Mouse (Mus musculus) cerebellum, postnatal 14 days (tissue): ENCODE results near the gene Nsl1.
A peak's percentile ranks its signal among the peaks of the same experiment; 100 is the strongest.
"Not testable (repeated sequence)": the region's sequence is repeated elsewhere in the genome, so short reads cannot be mapped to it uniquely, and the experiment has no call there.

ENCODE experiments used
- DNase-seq, 2 experiments: peaks; one replicate each; pipeline ENCODE4 v3.0.0; 2021; ENCODE audit warnings: mixed read lengths in 2 of 2

The Nsl1 gene

DNA sequence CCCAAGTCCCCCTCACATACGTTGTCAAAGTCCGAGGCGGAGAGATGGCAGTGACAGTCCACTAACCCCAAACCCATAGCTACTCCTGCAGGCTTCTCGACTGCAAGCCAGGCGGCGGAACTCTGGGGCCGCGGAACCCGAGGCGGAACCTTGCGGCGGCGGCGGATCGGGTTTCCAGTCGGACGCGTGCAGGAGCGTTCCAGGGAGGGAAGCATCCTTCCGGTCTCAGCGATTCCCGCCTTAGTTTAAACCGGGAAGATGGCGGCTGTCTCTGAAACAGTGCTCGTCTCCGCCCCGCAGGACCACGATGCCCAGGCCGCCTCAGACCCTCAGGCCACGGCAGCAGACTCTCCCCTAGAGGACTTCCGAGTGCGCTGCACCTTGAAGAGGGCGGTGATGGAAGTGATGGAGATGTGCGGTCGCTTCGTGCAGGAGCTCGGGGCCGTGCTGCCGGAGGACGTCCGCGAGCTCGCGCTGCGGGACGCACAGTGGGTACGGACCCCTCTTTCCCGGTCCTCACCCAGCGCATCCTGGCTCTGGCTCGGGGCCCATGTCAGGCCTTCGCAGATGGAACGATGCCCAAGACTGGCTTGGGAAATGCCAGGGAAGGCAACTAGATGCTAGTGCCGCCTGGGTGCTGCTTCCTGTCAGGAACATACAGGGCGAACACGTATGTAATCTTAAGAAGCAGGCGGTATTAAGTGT lies at the start of gene Nsl1, which contains the start of gene Tatdn3:
Gene Nsl1, plus strand, starts transcription at position 232 of the 705 bp plus-strand sequence.
Gene Tatdn3, minus strand, starts transcription at position 152 of the 705 bp plus-strand sequence.
- DNase-seq, result peak; percentile 97 to 98

DNA sequence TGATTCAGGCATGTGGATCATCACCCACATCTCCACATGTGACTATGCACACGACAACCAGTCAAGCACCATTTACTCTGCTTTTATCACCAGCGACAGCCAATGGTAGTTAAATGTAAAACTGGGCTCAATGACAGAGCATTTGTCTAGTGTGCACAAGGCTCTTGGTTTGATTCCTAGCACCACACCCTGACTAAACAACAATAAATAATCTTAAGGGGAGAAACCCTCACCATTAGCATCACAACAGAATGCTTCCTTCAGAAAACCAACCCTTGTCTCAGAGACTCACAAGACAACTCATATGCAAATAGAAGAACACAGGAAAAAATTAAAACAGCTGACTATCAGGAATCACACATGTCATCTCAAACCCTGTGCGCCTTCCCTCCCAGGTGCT lies 48.5 kb upstream of the Nsl1 start:
- DNase-seq, result no peak

DNA sequence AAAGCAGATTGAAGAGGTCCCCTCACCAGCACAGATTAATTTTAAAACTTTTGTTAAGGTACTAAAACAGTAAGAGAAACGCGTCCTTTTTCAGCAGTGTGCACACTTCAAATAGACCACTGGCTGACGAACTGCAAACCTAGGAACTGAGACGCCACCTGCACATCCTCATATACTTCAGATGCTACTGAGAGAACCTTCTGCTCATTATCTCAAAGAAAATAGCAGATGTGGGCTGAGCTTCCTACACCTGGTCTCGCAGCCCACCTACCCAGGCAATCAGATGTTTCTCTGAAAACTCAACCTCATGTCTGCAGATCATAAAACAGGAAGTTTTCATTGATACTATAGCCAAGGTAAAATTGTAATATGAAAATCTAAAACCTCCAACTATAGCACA lies 43.0 kb upstream of the Nsl1 start:
- no peak for DNase-seq

DNA sequence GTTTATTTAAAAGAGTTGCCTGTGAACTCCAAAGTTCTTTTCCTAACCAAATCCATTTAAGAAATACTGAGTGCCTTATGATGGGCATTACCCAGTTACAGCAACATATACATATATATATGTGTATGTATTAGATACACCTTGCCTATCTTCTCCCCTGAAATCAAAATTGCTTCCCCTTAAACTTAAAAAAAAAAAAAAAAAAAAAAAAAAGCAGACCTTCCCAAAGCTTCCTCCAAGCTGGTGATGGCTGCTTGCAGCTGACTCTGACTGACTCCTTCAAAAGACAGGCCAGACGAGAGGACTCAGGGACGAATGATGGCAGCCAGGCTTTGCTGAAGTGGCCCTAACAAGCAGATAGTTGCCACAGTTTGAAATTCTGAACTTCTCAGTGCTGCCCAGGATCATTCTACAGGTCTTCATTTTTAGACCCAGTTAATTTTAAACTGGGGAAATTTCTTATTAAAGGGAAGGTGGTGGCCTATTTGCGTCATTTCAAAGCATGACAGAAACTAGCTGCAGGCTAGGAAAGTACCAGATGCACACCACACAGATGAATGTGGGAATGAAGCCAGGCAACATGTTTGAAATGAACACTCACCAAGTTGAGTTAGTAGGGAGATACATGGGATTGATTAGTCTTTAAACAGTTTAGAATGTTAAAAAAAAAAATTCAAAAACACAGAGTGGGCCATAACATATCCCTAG lies 42.4 kb upstream of the Nsl1 start:
- DNase-seq, result no peak

DNA sequence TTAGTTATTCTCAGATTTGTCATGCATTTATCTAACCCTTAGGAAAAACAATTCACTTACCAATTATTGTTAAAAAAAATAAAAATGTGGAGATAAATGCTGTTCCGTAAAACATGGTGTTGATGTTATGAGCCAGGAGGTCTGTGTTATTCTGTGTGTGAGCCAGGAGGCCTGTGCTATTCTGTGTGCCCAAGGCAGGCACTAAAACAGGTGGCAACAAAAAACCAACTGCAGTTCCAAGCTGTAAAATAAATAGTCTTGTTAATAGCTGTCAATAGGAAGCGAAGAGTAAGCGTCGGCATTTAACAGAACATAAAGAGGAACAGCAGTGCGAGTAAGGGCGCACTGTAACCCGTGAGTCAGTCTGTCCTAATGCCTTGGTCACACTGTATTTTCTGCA lies 41.8 kb upstream of the Nsl1 start:
- DNase-seq, result no peak

DNA sequence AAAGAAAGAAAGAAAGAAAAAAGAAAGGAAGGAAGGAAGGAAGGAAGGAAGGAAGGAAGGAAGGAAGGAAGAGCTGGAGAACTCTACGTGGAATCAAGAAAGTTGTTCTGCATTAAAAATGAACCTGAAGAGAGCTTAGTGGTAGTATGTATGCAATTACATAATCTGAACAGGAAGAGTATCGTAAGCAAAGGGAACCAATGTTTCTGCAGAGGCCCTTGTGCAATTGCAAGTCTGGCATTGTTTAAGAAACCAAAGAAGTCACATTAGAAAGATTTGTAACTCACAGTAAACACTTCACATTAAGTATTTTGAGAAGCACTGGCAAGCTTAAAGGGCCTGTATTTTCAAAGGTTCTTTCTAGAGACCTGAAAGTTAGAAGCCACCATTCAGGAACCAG lies 39.7 kb upstream of the Nsl1 start:
- DNase-seq, result no peak

DNA sequence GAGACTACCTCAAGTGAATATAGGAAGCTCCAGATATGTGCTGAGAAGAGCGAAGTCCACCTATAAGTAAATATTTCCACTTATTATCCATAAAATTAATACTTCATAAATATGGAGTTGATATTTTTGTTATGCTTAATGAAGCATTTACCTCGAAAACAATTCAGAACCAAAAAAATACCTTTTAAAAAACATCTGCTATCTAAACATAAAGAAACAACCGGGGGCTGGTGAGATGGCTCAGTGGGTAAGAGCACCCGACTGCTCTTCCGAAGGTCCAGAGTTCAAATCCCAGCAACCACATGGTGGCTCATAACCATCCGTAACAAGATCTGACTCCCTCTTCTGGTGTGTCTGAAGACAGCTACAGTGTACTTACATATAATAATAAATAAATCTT lies 39.0 kb upstream of the Nsl1 start:
- DNase-seq, result not testable (repeated sequence)

DNA sequence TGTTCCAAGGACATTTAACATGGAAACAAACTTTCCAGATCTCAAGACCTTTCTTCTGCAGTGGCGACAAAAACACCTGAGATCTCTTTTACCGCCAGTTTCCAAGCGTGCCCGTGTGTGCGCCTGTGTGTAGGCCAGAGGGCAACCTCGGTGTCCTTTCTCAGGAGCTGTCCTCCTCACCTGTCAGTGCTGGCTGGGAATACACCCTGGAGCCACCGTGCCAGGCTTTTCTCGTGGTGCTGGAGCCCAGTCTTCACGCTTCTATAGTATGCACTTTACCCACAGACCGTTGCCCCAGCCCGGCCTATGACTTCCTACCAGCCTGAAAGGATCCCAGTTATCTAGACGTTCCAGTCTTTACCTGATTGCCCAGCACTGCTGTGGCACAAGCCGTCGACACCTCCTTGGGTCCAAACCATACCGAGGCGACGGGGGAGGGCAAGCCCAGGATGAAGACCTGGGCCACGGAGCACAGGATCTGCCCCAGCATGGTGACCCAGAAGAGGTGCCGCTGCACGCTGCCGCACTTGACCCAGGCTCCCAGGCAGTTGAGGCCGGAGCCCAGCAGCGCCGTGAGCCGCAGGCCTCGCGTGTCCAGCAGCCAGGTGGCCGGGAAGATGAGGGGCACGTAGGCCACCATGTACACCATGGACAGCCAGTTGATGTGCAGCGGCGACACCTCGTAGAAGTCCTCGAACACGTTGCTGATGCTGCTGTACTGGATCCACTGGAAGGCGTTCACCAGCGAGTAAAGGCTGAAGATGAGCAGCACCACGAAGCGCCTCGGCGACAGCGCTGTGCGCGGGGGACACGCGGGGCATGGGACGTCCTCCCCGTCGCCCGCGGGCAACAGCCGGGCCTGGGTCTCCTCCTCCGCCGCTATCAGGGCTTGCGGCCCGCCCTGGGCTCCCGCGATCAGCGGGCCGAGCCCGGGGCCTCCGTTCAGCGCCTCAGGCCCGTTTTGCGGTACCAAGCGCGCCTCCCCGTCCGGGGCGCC lies 37.5 kb upstream of the Nsl1 start:
- DNase-seq, result peak in 1 of 2 experiments; percentile 28

DNA sequence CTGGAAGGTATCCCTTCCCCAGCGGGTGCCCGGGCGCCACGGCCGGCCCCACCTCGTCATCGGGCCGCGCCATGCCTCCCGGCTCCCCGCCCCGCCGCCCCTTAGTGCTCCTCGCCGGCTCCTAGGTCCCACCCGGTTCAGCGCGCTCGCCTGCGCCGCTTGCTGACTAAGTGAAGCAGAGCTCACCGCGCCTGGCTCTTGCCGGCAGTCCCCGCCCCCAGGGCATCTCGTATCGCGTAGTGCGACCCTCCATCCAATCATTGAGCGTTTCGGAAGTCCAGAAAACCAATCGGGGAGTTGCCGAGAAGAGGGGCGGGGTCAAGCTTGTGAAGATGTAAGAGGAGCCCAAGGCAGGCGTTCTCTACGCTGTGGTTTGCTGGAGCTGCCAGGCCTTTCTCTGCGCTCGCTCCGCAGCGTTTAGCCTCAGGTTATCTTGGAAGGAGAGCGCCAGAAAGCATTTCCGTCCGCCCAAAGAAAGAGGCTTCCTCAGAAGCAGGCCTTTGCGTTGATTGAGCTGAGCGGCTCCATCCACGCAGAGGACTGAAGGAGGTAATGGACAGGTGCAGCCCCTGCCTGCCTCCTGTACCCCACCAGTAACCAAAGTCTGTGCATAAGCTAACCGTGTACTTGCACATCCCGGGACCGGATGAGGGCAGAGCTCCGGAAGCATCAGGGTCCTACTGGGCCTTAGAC lies 36.6 kb upstream of the Nsl1 start, which contains the start of gene Flvcr1:
Gene Flvcr1, minus strand, starts transcription at position 138 of the 693 bp plus-strand sequence.
- peak; percentile 99 for DNase-seq

DNA sequence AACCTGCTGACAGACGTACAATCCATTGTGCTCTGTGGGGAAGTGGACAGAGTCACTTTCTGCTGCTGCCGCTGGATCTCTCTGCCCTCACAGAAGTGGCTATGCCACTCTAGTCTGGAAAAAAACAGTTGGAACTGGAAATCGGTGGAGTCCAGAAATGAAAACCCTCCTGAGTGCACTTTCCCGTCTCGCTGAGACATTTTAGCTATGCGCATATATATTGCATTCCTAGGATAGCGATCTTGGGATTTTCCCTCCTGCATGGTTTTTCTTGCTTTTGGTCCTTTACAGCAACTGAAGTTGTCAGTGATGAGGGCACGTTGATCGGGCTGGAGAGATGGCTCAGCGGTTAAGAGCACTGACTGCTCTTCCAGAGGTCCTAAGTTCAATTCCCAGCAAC lies 32.6 kb upstream of the Nsl1 start:
- no peak for DNase-seq

DNA sequence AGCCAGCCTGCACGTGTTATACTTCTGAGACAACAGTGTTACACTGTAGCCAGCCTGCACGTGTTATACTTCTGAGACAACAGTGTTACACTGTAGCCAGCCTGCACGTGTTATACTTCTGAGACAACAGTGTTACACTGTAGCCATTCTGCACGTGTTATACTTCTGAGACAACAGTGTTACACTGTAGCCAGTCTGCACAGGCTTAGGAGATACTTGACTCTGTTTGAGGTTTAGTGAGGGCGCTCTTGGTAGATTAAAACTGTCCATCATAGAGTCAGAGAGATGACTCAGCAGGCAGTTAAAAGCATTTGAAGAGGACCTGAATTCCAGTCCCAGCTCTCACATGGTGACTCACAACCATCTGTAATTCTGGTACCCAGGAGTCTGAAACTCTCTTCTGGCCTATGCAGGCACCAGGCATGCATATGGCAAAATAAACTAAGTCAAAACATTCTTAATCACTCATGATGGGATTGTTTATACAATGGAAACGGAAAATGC lies 31.8 kb upstream of the Nsl1 start:
- DNase-seq, result not testable (repeated sequence)

DNA sequence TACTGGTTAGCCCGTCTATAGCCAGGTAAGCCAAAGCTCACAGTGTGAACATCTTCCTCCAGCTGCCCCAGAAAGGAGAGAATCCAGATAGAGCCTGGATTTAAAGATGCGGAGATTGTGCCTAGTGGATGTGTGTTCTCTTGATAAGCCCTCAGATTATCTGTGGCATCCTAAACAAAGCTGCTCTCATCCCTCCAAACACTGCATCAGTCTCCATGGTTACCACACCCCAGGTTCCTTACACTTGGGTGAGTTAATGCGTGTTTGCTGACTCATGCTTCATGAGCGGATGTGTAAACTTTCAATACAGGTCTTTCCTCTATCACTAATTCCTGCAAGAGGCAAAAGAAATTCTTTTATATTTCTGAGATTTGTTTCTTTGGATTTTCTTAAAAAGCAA lies 27.2 kb upstream of the Nsl1 start:
- peak; percentile 27 to 42 for DNase-seq

DNA sequence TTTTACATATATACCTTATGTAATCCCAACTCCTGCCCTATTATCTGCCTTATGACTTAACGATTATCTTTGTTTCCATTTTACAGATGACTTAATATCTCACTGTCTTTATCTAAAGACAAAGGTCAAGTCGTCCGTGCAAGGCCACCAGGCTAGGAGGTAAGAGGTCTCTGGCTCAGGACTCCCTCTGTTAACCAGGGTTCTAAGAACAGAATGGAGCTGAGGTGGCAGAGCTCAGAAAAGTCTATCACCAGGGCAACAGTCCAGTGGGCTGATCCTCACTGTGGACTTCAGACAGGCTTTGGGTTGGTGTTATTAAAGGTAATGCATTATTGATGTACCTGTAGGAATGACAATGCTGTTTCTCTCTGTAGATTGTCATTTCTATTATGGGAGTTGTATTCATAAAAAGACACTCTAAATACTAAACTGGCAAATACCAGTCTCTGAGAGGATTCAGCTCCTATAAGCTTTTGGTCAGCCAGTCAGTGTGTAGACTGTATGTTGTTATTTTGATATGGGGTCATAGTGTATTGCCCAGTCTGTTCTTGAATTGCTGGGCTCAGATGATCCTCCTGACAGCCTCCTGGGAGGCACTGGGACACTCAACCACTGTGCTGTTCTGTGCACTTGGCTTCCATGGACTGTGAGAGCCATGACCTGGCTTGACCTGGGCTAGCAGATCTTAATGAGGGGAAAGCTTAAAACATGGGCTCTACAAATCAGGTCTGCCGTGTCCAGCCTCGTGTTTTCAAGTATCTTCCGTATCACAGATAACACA lies 26.1 kb upstream of the Nsl1 start, which contains the start of gene Spata45:
Gene Spata45, plus strand, starts transcription at position 86 of the 781 bp plus-strand sequence.
- DNase-seq, result no peak

DNA sequence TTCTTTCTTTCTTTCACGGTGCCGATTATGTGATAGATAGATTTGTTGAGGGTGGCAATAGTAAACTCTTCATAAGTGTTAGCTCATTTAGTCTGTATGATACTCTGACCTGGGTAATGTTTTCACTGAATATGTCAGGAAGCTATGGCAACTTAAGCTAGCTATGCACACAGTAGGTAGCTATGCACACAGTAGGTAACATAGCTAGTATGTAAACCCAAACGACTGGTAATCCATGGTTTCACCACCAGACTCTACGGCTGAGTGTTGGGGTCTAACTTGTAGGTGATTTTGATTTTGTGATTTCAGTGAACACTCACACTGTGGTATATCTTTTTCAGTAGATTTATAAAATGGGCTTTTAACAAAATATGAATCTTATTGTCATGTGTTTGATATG lies 24.8 kb upstream of the Nsl1 start:
- no peak for DNase-seq

DNA sequence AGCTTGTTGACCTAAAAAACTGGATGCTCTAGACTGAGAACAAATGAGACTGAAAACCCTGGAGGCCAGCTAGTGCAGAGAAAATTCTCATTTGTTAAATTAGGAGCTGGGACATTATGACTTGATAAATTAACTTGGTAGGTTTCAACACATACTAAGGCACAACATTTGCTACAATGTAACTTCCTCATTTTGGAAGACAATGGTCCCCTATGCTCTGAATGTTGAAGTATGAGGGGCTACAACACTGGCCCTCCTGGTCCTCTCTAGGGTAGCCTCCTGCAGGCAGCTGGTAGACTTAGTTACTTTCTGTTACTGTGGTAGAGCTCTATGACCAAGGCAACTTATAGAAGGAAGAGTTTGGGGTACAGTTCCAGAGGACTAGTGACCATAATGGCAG lies 21.5 kb upstream of the Nsl1 start:
- no peak for DNase-seq

DNA sequence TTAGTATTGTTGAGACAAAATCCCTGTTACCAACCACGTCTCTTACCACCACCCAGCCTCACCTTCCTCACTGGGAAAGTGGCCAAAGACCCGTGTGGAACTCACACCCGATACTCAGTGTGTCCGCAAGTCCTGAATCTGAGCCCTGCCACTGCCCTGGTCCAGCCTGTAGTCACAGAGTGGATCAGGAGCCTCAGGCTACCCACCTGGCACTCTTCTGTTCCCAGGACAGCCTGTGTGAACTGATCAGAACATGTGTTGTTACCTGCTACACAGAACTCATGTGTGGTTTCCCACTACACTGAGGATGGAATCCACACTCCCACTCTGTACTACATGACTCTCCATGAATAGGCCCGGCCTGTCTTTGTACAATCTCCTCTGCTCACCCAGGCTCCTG lies 20.7 kb upstream of the Nsl1 start:
- DNase-seq, result no peak

DNA sequence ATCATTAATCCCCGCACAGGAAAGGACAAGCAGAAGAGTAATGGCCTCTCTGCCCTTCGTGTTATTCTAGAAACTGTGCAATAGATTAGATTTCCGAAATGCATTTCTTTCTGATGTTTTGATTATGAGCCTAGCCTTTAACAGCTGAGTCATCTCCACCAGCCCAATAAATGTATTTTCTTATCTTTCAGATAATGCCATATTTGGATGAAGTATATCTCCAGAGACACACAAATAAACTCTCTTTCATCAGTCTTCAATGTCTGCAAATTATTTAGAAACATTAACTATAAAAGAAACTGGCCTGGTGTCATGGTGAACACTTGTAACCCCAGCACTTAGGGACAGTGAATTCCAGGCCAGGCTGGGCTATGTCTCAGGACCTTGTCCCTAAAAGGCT lies 20.1 kb upstream of the Nsl1 start:
- no peak for DNase-seq

DNA sequence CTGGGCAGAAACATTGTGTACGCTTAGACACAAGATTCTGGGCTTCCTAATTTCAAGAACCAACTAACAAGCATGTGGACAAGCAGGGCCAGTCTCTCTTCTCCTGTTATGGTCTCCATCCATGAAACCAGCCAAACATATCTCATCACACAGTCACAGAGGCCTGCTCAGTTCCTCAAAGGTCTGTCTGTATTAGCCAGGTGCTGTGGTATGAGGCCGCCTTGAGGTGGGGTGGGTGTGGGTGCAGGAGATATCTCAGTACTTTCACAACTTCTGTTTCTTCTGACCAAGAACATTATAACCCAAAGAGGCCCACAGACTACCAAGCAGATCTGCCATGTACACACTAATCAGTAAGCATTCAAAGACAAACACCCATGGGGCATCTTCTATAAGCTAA lies 17.5 kb upstream of the Nsl1 start:
- DNase-seq, result no peak

DNA sequence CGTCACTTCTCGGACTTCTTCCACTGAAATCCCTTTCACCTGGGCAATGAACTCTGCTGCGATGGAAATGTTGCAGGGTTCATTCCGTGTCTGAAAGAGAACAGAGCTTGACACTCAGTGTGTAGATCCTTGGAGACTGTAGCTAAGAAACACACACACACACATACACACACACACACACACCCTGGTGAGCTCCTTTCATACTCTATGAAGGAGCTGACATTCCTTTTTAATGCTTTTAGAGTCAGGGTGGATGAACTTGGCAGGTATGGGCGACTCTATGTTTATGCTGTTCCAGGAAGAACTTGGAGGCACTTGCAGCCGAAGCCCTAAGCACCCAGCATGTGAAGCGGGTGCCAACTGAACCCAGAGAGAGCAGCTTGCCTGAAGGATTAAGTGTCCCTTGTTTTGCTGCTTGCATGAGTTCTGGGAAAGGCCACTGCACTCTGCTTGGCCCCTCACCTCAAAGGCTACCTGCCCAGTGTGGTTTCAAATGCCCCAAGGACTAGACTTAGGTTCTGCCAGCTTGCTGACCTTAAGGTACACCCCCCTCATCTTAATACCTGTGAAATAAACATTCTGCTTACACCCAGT lies 16.5 kb upstream of the Nsl1 start:
- no peak for DNase-seq

DNA sequence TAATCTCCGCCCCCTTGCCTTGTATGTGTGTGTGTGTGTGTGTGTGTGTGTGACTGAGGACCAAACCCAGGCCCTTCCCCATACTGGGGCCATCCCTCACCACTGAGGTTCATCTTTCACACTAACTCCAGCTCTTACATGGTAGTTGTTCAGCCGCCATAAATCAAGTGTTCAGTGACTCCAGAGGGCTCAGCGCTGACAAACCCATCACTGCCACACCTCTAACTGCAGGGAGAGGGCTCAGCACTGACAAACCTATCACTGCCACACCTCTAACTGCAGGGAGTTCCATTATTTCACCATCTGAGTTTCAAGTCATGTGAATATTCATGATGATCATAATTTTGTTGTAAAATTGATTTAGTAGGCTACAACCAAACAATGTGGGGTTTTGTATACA lies 9.3 kb upstream of the Nsl1 start:
- DNase-seq, result no peak
